Mouse (Mus musculus): ENCODE results near the gene Per2.

DNA sequence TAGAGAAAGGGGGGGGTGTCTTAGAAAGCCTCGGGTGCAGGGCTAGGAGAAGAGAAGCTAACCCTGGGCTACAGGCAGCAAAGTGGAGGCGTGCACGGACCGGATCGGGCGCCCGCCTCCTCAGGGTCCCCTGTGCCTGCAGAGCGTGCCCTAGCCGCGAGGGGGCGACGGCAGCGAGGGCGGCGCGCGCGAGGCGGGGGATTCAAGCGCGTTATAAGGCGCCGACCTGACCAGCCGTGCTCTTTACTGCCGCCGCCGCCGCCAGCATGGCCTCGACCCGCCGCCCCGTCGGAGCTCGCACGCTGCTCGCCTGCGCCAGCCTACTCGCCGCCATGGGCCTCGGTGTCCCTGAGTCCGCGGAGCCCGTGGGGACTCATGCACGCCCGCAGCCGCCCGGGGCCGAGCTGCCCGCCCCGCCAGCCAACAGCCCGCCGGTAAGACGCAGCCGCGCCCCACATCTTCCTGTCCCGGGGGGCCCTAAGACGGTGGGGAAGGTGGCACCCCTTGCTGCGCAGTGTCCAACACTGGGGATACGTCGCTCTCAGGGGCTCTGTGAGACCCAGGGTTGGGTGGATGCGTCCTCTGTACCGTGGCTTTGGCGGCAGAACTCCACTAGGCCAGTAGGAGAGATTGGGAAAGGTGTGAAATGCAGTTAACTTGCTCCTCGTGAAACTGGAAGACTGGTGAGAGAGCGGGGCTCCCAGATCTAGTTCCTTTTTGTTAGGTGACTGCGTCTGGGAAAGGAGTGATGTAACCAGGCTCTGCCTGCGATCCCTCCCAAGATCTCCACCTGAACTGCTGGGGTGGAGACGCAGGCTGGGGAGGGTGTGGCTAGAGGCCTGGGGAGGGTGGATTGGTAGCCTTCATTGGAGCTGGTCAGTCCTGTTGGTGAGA is 92.7 kb downstream of the Per2 start, which contains the start of gene Erfe:
- TF ChIP-seq CTCF (IDR thresholded peaks at IDR 0.05; ENCODE audit: borderline replicate concordance, insufficient read depth, low read length) (peak; percentile 64), POLR2A (IDR thresholded peaks at IDR 0.05; ENCODE audit: low read depth, low read length) (no peak)

Data from embryonic fibroblast, embryonic 13.5 days (primary cell).